Mouse (Mus musculus) myocyte (in vitro differentiated cells): ENCODE results near the gene Gm37240. TPM values are rescaled to one million over a fixed set of nuclear protein-coding genes. Genes with fewer than 3 reads are reported as not detected.

ENCODE experiments used
- H3K27me3 ChIP-seq: one replicate; pipeline ENCODE4 v1.6.1; 2011; ENCODE audit not compliant: control insufficient read depth, insufficient read depth, insufficient read length
- H3K36me3 ChIP-seq: one replicate; pipeline ENCODE4 v1.6.1; 2011; ENCODE audit not compliant: control insufficient read depth, insufficient read depth
- H3K4me2 ChIP-seq: one replicate; pipeline ENCODE4 v1.6.1; 2011; ENCODE audit warnings: low read depth, control low read depth
- H3K4me3 ChIP-seq: one replicate; pipeline ENCODE4 v1.5.1; 2011; ENCODE audit warnings: mild to moderate bottlenecking, control low read depth, moderate library complexity
- H3K79me2 ChIP-seq: one replicate; pipeline ENCODE4 v1.6.1; 2011; ENCODE audit not compliant: control insufficient read depth, insufficient read depth
- H3ac ChIP-seq: one replicate; pipeline ENCODE4 v1.6.1; 2011; ENCODE audit not compliant: control insufficient read depth, insufficient read length
- CEBPB ChIP-seq: IDR thresholded peaks from 2 replicates; pipeline ENCODE4 v1.6.1; 2011; ENCODE audit warnings: mild to moderate bottlenecking, moderate library complexity; ENCODE audit not compliant: poor library complexity, insufficient read depth, severe bottlenecking
- E2F4 ChIP-seq: IDR thresholded peaks from one replicate; pipeline ENCODE4 v1.6.1; 2011; ENCODE audit warnings: mild to moderate bottlenecking, control low read depth, moderate library complexity; ENCODE audit not compliant: insufficient read depth
- MAX ChIP-seq: IDR thresholded peaks from one replicate; pipeline ENCODE4 v1.6.1; 2011; ENCODE audit warnings: low read depth, mild to moderate bottlenecking, control low read depth
- MYOD1 ChIP-seq, 3 experiments: IDR thresholded peaks; one replicate each; pipeline ENCODE4 v1.6.1; 2011; ENCODE audit warnings: control low read depth in 2 of 3, low read depth in 2 of 3, mild to moderate bottlenecking in 2 of 3, moderate library complexity in 1 of 3; ENCODE audit not compliant: insufficient read length in 2 of 3, control insufficient read depth in 1 of 3
- MYOG ChIP-seq, 3 experiments: IDR thresholded peaks; one replicate each; pipeline ENCODE4 v1.6.1; 2011; ENCODE audit warnings: control low read depth in 2 of 3, low read depth in 2 of 3, mild to moderate bottlenecking in 2 of 3; ENCODE audit not compliant: insufficient read length in 2 of 3, control insufficient read depth in 1 of 3, insufficient read depth in 1 of 3
- POLR2A ChIP-seq: IDR thresholded peaks from one replicate; pipeline ENCODE4 v1.6.1; 2011; ENCODE audit warnings: low read depth, mild to moderate bottlenecking, control low read depth, moderate library complexity; ENCODE audit not compliant: insufficient read length
- POLR2AphosphoS2 ChIP-seq: IDR thresholded peaks from one replicate; pipeline ENCODE4 v1.6.1; 2011; ENCODE audit warnings: low read depth, control low read depth; ENCODE audit not compliant: insufficient read length
- REST ChIP-seq: IDR thresholded peaks from one replicate; pipeline ENCODE4 v1.6.1; 2011; ENCODE audit warnings: mild to moderate bottlenecking, control low read depth, moderate library complexity; ENCODE audit not compliant: insufficient read depth, insufficient read length
- SRF ChIP-seq: IDR thresholded peaks from one replicate; pipeline ENCODE4 v1.6.1; 2011; ENCODE audit warnings: low read depth; ENCODE audit not compliant: control insufficient read depth, insufficient read length
- TCF12 ChIP-seq: IDR thresholded peaks from one replicate; pipeline ENCODE4 v1.6.1; 2011; ENCODE audit warnings: mild to moderate bottlenecking, control low read depth; ENCODE audit not compliant: poor library complexity, insufficient read depth, severe bottlenecking
- TCF3 ChIP-seq: IDR thresholded peaks from one replicate; pipeline ENCODE4 v1.6.1; 2011; ENCODE audit warnings: low read depth, control low read depth; ENCODE audit not compliant: insufficient read length
- USF1 ChIP-seq: IDR thresholded peaks from one replicate; pipeline ENCODE4 v1.6.1; 2011; ENCODE audit warnings: low read depth, mild to moderate bottlenecking, control low read depth, moderate library complexity
- polyA plus RNA-seq: library from polyadenylated mRNA; unstranded; fragments of >200 nt; fragmentation: generic; extraction: Trizol; gene quantifications from one replicate; pipeline ENCODE4 v1.2.1, GENCODE M21; 2012; ENCODE audit warnings: missing spikeins

The Gm37240 gene
- polyA plus RNA-seq, 1 experiment = 8.7 TPM

- H3K36me3 ChIP-seq = no peaks in the 10 kb centered on the region
- TF ChIP-seq POLR2AphosphoS2 (no peak), POLR2A (no peak), TCF3 (no peak), E2F4 (no peak), MYOD1 (IDR thresholded peaks at IDR 0.05; ENCODE audit: control insufficient read depth in 1 of 3, insufficient read length in 2 of 3, low read depth in 2 of 3) (no peak), USF1 (no peak), MAX (no peak), MYOG (IDR thresholded peaks at IDR 0.05; ENCODE audit: control insufficient read depth in 1 of 3, insufficient read depth in 1 of 3, insufficient read length in 2 of 3, low read depth in 2 of 3) (no peak), TCF12 (no peak), REST (no peak), SRF (no peak), CEBPB (no peak)
These were observed 1026.6 kb downstream of the Gm37240 start for GRCm38 (mm10) chr3:84860669-84861068.

GRCm38 (mm10) chr3:84854440-84854839 lies 1032.9 kb downstream of the Gm37240 start:
- H3K36me3 ChIP-seq = no peaks in the 10 kb centered on the region
- no peak overlapping the region for H3ac ChIP-seq
- H3K4me3 ChIP-seq = no peak overlapping the region
- peaks cover 18% of the 10 kb centered on the region for H3K79me2 ChIP-seq
- no peaks in the 10 kb centered on the region for H3K27me3 ChIP-seq
- TF ChIP-seq E2F4 (no peak), TCF12 (no peak), MYOD1 (IDR thresholded peaks at IDR 0.05; ENCODE audit: control insufficient read depth in 1 of 3, insufficient read length in 2 of 3, low read depth in 2 of 3) (no peak), MYOG (IDR thresholded peaks at IDR 0.05; ENCODE audit: control insufficient read depth in 1 of 3, insufficient read depth in 1 of 3, insufficient read length in 2 of 3, low read depth in 2 of 3) (no peak), USF1 (no peak), POLR2A (no peak)
- H3K4me2 ChIP-seq = no peak overlapping the region

More at GRCm38 (mm10) chr3:84860669-84861068, 1026.6 kb downstream of the Gm37240 start:
- Histone ChIP-seq H3K4me3 (no peak overlapping the region), H3ac (no peak overlapping the region), H3K4me2 (no peak overlapping the region), H3K27me3 (no peaks in the 10 kb centered on the region), H3K79me2 (peaks cover 20% of the 10 kb centered on the region)

GRCm38 (mm10) chr3:84852877-84853276 lies 1034.4 kb downstream of the Gm37240 start:
- Histone ChIP-seq H3K27me3 (no peaks in the 10 kb centered on the region), H3K4me2 (peak overlapping the region; percentile 13), H3K4me3 (no peak overlapping the region), H3K79me2 (peaks cover 18% of the 10 kb centered on the region), H3ac (no peak overlapping the region), H3K36me3 (no peaks in the 10 kb centered on the region)
- TF ChIP-seq REST (no peak), TCF3 (no peak), POLR2A (no peak), MYOG (IDR thresholded peaks at IDR 0.05; ENCODE audit: control insufficient read depth in 1 of 3, insufficient read depth in 1 of 3, insufficient read length in 2 of 3, low read depth in 2 of 3) (peak in 2 of 3 experiments; percentile 60 to 81), MYOD1 (IDR thresholded peaks at IDR 0.05; ENCODE audit: control insufficient read depth in 1 of 3, insufficient read length in 2 of 3, low read depth in 2 of 3) (peak in 1 of 3 experiments; percentile 84), CEBPB (no peak), POLR2AphosphoS2 (no peak)

- Histone ChIP-seq H3ac (no peak overlapping the region), H3K4me2 (no peak overlapping the region), H3K36me3 (no peaks in the 10 kb centered on the region), H3K27me3 (no peaks in the 10 kb centered on the region), H3K4me3 (no peak overlapping the region), H3K79me2 (peaks cover 23% of the 10 kb centered on the region)
- no peak for TF ChIP-seq TCF3
- no peak for TF ChIP-seq POLR2AphosphoS2
- no peak for TF ChIP-seq POLR2A
- TF ChIP-seq MYOD1 (IDR thresholded peaks at IDR 0.05; ENCODE audit: control insufficient read depth in 1 of 3, insufficient read length in 2 of 3, low read depth in 2 of 3) = no peak
- no peak for TF ChIP-seq REST
- TF ChIP-seq SRF = no peak
- TF ChIP-seq USF1 = no peak
- TF ChIP-seq TCF12 = no peak
- TF ChIP-seq CEBPB = no peak
- no peak for TF ChIP-seq MYOG (IDR thresholded peaks at IDR 0.05; ENCODE audit: control insufficient read depth in 1 of 3, insufficient read depth in 1 of 3, insufficient read length in 2 of 3, low read depth in 2 of 3)
- TF ChIP-seq MAX = no peak
- no peak for TF ChIP-seq E2F4
These were observed 1035.5 kb downstream of the Gm37240 start for GRCm38 (mm10) chr3:84851801-84852200.

- Histone ChIP-seq H3K36me3 (no peaks in the 10 kb centered on the region), H3ac (no peak overlapping the region), H3K79me2 (peaks cover 17% of the 10 kb centered on the region), H3K4me2 (no peak overlapping the region), H3K27me3 (no peaks in the 10 kb centered on the region), H3K4me3 (no peak overlapping the region)
- no peak for TF ChIP-seq TCF3
- no peak for TF ChIP-seq REST
- no peak for TF ChIP-seq SRF
- no peak for TF ChIP-seq TCF12
- TF ChIP-seq POLR2A = no peak
- TF ChIP-seq MYOG (IDR thresholded peaks at IDR 0.05; ENCODE audit: control insufficient read depth in 1 of 3, insufficient read depth in 1 of 3, insufficient read length in 2 of 3, low read depth in 2 of 3) = no peak
- no peak for TF ChIP-seq MYOD1 (IDR thresholded peaks at IDR 0.05; ENCODE audit: control insufficient read depth in 1 of 3, insufficient read length in 2 of 3, low read depth in 2 of 3)
- TF ChIP-seq USF1 = no peak
- no peak for TF ChIP-seq CEBPB
- TF ChIP-seq E2F4 = no peak
- TF ChIP-seq POLR2AphosphoS2 = no peak
- TF ChIP-seq MAX = no peak
These were observed 1036.9 kb downstream of the Gm37240 start for GRCm38 (mm10) chr3:84850418-84850817.
